Mouse (Mus musculus) embryonic stem cell, embryonic (primary cell): ENCODE measurements around the gene Paox.

ENCODE experiments used
- CTCF ChIA-PET, 4 experiments: fragments of 300-600 bp in 2 of 4; fragments of 350-600 bp in 2 of 4; sonication (Branson Sonifier 250); formaldehyde crosslinking; loops; one replicate each; lab custom pipeline; 2022; ENCODE audit warnings: inconsistent platforms in 2 of 4; lab: Charles Lee
- POLR2A ChIA-PET, 4 experiments: fragments of 300-600 bp in 2 of 4; fragments of 350-600 bp in 2 of 4; sonication (Branson Sonifier 250); formaldehyde crosslinking; loops; one replicate each; lab custom pipeline; 2022; ENCODE audit warnings: antibody characterized with exemption in 4 of 4, inconsistent platforms in 1 of 4; lab: Charles Lee

Gene Paox

DNA sequence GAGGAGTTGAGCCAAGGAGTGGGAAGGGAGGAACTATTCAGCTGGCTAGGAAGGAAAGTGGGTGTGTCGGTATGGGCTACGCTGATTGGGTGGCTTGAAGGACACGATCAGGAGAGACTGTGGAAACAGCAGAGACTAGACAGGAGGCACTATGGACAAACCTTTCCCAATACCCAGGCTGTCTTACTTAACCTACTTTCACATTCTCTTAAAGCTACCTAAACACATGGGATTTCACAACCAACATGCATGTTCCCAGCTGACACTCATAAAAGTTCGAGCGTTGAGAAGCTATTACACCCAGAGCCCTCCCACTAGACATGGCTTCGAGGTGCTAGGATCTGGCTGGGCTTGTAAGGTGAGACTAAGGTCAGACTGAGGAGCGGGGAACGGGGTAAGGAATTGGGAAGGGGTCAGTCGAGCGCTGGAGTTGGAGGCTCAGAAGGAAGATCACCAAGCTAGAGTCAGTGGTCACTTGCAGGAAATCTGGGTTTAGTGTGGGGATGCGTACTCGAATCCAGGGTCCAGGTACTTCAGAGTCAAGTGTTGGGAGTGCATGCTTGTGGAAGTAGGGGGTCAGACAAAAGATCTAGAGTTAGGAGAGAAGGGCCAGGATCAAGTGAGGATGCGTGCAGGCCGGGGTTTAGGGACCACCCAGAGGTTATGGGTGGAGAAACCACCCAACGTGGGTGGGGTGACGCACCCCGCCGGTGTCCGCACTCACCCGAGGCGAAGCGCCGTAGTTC lies at the start of gene Paox:
Gene Paox (plus strand): TSS at position 217 of the 746 bp plus-strand sequence.
- ChIA-PET POLR2A (interaction anchor here (0.5 to 7.3 kb wide), 49 partner anchors 8 to 1100 kb away, joined by 3 to 109 read pairs (median 5); partner anchors contain the start of genes Mtg1 (in 4 of the 4), Fuom (in 3 of the 4), Gm45785 (in 2 of the 4) and Zfp941 (in 2 of the 4)), CTCF (interaction anchor here in 3 of 4 experiments (0.5 to 2.8 kb wide), 9 partner anchors 9 to 788 kb away, joined by 3 to 10 read pairs (median 4); partner anchors contain the start of gene Mtg1 (in 1 of the 3))

DNA sequence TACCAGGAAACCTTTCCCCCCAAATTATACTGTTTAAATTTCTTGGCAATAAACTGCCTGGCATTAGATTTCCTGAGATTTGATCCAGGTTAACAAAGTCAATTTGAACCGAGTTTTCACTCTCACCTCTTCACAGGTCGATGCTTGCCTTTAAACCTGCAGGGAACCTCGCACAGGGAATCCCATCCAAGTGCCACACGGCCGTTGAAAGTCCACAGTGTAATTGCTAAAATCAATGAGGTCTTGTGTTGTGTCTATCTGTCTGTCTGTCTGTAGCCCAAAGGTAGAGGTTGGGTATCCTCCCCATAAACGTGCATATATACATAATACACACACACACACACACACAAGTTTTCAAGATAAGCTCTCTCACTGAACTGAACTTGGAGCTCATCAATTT lies 48.2 kb upstream of the Paox start:
- CTCF ChIA-PET: interaction anchor here in 1 of 4 experiments (0.8 kb wide), 1 partner anchor 8 kb away, joined by 3 read pairs; no protein-coding TSS in a partner anchor

DNA sequence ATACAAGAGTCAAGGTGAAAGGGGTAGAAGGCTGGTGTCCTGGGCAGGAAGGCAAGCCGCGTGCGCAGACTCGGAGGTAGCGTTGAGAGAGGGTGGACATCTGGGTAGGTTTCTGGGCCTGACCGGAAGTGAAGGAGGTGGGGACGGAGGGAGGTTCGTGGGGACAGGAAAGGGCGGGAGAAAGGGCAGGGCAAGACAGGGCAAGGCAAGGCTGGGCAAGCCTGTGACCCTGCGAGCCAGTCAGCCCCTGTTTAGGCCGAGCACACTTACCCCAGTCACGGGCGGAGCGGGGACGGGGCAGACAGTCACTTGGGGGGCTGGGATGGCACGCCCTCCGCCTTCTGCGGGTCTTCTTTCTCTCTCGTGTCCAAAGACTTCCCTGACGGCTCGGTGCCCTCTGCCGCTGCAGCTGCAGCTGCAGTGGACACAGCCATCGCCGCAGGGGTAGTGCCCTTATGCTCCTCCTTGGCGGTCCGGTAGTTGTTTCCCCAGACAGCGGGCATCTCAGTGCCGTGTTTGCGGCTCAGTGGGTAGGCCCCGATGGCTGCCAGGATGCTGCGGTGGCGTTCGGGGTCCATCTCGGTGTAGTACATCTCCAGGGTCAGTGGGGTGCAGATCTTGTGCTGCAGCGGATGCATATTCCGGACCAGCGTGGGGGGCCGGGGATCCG lies 45.4 kb upstream of the Paox start:
- POLR2A ChIA-PET: interaction anchor here in 1 of 4 experiments (0.6 kb wide), 1 partner anchor 291 kb away, joined by 3 read pairs; no protein-coding TSS in a partner anchor

More for the DNA sequence above, 48.2 kb upstream of the Paox start:
- POLR2A ChIA-PET: interaction anchor here in 1 of 4 experiments (1.6 kb wide), 1 partner anchor 9 kb away, joined by 5 read pairs; no protein-coding TSS in a partner anchor

GRCm38 (mm10) chr7:140077698-140078097 lies 37.9 kb upstream of the Paox start:
- POLR2A ChIA-PET: interaction anchor here in 2 of 4 experiments (0.6 to 1.6 kb wide), 7 partner anchors 20 to 763 kb away, joined by 3 to 4 read pairs (median 4); partner anchors contain the start of genes Fuom (in 1 of the 2) and Mtg1 (in 1 of the 2)

More for the DNA sequence above, 45.4 kb upstream of the Paox start:
- CTCF ChIA-PET: interaction anchor here in 1 of 4 experiments (0.6 kb wide), 1 partner anchor 45 kb away, joined by 3 read pairs; no protein-coding TSS in a partner anchor

GRCm38 (mm10) chr7:140078711-140079110 lies 36.9 kb upstream of the Paox start:
- CTCF ChIA-PET: interaction anchor here in 3 of 4 experiments (0.5 to 1.0 kb wide), 8 partner anchors 24 to 1223 kb away, joined by 3 to 11 read pairs (median 3); partner anchors contain the start of genes Echs1 (in 1 of the 3) and Fuom (in 1 of the 3)
- POLR2A ChIA-PET: no interaction called here

More at GRCm38 (mm10) chr7:140077698-140078097, 37.9 kb upstream of the Paox start:
- CTCF ChIA-PET: interaction anchor here in 3 of 4 experiments (0.6 to 0.8 kb wide), 3 partner anchors 13 to 994 kb away, joined by 3 to 4 read pairs (median 4); no protein-coding TSS in a partner anchor

GRCm38 (mm10) chr7:140080503-140081156 lies 35.0 kb upstream of the Paox start:
- POLR2A ChIA-PET: interaction anchor here in 2 of 4 experiments (0.6 to 1.9 kb wide), 10 partner anchors 12 to 828 kb away, joined by 3 to 6 read pairs (median 3); partner anchors contain the start of genes Echs1 (in 1 of the 2), Fuom (in 1 of the 2), Mtg1 (in 1 of the 2) and Prap1 (in 1 of the 2)
- CTCF ChIA-PET: interaction anchor here in 3 of 4 experiments (0.7 to 1.8 kb wide), 9 partner anchors 60 to 823 kb away, joined by 3 to 7 read pairs (median 4); no protein-coding TSS in a partner anchor

DNA sequence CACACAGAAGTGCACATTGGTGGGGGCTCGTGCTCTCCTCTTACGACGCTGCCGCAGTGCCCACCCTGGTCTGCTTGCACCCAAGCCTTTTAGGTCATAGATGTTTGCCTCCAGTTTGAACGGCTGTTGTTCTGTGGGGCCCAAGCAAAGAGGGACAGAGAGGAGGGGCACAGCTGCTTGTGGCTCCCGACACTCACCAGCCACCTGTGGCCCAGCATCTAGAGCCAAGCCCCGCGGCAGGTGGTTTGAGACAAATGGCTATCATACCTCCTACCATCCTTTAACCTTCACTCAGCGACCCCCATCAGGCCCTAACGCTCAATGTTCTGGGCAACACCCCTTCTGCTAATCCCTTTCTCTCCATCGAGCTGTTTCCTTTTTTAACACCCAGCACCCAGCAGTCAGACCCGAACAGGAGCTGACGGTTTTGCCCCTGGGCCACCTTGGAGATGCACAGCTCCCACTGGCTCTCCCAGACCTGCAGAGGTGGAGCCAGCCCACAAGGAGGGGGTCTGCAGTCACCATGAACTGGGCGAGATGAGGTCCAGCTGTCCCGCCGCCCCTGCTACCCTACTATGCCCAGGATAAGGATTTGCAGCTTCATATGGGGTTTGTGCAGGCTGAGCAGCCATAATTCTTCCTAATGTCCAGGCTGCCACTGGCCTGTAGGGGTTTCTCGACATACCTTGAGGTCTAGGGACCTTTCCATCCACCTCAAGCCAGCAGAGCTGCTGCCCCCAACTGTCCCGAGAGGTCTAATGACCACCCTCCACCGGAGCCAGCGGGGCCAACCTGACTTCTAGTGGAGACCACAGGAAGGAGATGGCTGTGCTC lies 34.0 kb upstream of the Paox start:
- ChIA-PET POLR2A (interaction anchor here in 2 of 4 experiments (0.5 to 1.5 kb wide), 14 partner anchors 8 to 822 kb away, joined by 3 to 6 read pairs (median 3); partner anchors contain the start of genes Mtg1 (in 2 of the 2), Echs1 (in 1 of the 2), Fuom (in 1 of the 2) and Prap1 (in 1 of the 2)), CTCF (interaction anchor here in 2 of 4 experiments (0.5 to 1.8 kb wide), 8 partner anchors 59 to 724 kb away, joined by 3 to 7 read pairs (median 4); no protein-coding TSS in a partner anchor)

DNA sequence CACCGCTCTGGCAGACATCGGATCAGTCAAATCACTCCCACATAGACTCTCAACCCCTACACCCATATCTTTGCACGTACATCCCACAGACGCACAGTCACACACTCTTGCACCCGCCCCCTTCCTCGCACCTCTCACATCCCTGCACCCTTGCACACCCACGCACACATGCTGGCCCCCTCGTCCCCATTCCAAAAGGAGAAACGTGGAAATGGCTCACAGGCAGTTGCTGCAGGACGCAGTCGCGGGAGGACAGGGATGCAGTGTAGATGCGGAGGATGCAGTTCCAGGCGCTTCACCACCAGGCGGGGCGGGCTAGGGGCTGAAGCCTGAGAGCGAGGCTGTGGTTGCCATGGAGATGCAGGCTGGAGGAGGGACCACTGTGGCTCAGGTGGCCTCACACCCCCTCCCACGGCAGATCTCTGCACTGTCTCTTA lies 33.3 kb upstream of the Paox start, which contains the start of gene Caly:
Gene Caly (minus strand): TSS at position 307 of the 437 bp plus-strand sequence.
- POLR2A ChIA-PET: interaction anchor here in 2 of 4 experiments (0.9 to 1.4 kb wide), 4 partner anchors 7 to 60 kb away, joined by 3 to 4 read pairs (median 3); partner anchors contain the start of gene Mtg1 (in 2 of the 2)
- CTCF ChIA-PET: interaction anchor here in 1 of 4 experiments (0.5 to 1.8 kb wide), 3 partner anchors 59 to 106 kb away, joined by 3 to 7 read pairs (median 4); no protein-coding TSS in a partner anchor

GRCm38 (mm10) chr7:140090601-140091000 lies 25.0 kb upstream of the Paox start:
- ChIA-PET POLR2A (interaction anchor here in 2 of 4 experiments (1.7 to 2.7 kb wide), 3 partner anchors 12 to 26 kb away, joined by 4 to 10 read pairs (median 9); partner anchors contain the start of genes Echs1 (in 2 of the 2), Fuom (in 1 of the 2) and Paox (in 1 of the 2)), CTCF (interaction anchor here in 1 of 4 experiments (0.6 kb wide), 2 partner anchors 31 to 97 kb away, joined by 3 to 12 read pairs; no protein-coding TSS in a partner anchor)

- POLR2A ChIA-PET: interaction anchor here in 2 of 4 experiments (0.7 to 2.5 kb wide), 8 partner anchors 8 to 44 kb away, joined by 3 to 9 read pairs (median 3); partner anchors contain the start of genes Echs1 (in 1 of the 2), Fuom (in 1 of the 2), Mtg1 (in 1 of the 2) and Paox (in 1 of the 2)
- CTCF ChIA-PET: interaction anchor here in 1 of 4 experiments (0.6 kb wide), 1 partner anchor 389 kb away, joined by 5 read pairs; no protein-coding TSS in a partner anchor
Observed at GRCm38 (mm10) chr7:140092924-140093528, 22.6 kb upstream of the Paox start, which contains the start of gene Prap1. Gene Prap1, plus strand, starts transcription at chr7:140093395.

DNA sequence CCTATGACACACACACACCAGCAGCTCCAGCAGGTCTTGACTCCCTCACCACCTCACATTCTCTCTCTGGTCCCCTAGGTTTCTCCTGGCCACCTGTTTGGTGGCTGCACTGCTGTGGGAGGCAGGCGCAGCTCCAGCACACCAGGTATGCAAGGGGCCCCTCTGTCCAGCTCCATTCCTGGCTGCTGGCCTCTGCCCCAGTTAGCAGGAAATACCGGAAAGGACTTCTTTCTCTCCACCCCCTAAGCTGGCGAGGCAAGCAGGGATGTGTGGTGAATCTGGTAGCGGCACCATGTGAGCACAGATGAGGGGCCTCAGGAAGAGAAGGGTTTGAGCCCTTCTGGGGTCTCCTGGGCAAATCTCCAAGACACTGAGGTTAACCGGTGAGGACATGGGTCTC lies 20.6 kb upstream of the Paox start:
- ChIA-PET POLR2A (interaction anchor here in 2 of 4 experiments (1.1 to 2.2 kb wide), 3 partner anchors 17 to 30 kb away, joined by 3 to 8 read pairs (median 3); no protein-coding TSS in a partner anchor), CTCF (no interaction called here)

GRCm38 (mm10) chr7:140095556-140095955 lies 20.0 kb upstream of the Paox start:
- CTCF ChIA-PET: no interaction called here
- POLR2A ChIA-PET: interaction anchor here in 2 of 4 experiments (1.1 to 2.2 kb wide), 3 partner anchors 16 to 30 kb away, joined by 3 to 8 read pairs (median 3); no protein-coding TSS in a partner anchor

DNA sequence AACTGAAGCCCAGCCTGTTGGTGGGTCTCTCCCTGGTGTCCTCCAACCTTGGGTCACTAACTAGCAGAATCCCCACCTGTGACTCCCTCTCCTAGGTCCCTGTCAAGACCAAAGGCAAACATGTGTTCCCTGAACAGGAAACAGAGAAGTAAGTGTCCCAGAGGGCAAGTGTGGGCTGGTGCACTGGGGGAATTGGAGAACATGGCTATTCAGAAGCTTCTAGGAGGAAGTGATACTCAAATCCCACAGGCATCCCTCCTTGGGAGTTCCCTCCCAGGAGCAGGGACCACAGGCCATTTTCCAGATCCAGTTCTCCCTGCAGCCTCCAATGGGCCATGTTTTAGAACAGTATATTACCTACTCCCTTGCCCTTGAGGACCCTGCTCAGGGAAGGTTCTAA lies 19.5 kb upstream of the Paox start:
- CTCF ChIA-PET: no interaction called here
- POLR2A ChIA-PET: interaction anchor here in 2 of 4 experiments (1.6 to 2.2 kb wide), 2 partner anchors 16 to 29 kb away, joined by 3 to 8 read pairs; no protein-coding TSS in a partner anchor

- ChIA-PET CTCF (interaction anchor here in 1 of 4 experiments (0.6 kb wide), 1 partner anchor 269 kb away, joined by 3 read pairs; no protein-coding TSS in a partner anchor), POLR2A (interaction anchor here (0.6 to 1.9 kb wide), 8 partner anchors 9 to 142 kb away, joined by 3 to 6 read pairs (median 3); partner anchors contain the start of genes Echs1 (in 2 of the 4), Mtg1 (in 1 of the 4) and Paox (in 1 of the 4))
Observed at GRCm38 (mm10) chr7:140098466-140098865, 17.1 kb upstream of the Paox start.
